Mouse (Mus musculus): ENCODE measurements around the gene Cmbl. TPM values are rescaled to one million over a fixed set of nuclear protein-coding genes. Genes with fewer than 3 reads are reported as not detected.

Gene Cmbl
- 15.2 and 21.2 TPM in 2 replicates for total RNA-seq (2014; rRNA removed)
- polyA plus RNA-seq (2015; fragmentation: Nextera tagmentation; extraction: Ambion mirVana): 22.7 and 24.9 TPM in 2 replicates

DNA sequence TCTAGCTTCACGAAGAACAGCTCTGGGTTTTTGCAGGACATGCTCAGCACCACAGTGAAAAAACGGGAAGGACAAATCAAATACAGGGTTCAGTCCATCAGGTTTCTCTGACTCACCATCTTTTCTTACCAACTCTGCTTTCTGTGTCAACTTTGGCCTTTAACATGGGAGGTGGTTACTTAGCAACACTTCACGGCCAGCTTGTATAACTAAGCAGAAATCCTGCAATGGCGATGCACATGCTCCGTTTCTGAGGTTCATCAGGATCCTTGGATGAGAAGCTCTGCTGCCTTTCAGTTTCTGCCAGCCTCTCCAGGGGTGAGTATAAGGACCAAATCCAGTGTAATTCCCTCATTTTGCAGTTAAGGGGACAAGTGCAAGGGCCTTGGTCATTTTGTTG lies at the start of gene Cmbl:
TSS of gene Cmbl (plus strand) at position 206 of the 400 bp plus-strand sequence.
- Histone ChIP-seq H3K36me3 (ENCODE audit: insufficient read depth, low read length) (no peaks in the 10 kb centered on the region), H3K27ac (no peak within 1 kb of the TSS; the same call in 1 of the 2 replicates), H3K4me3 (ENCODE audit: low read length) (no peak within 1 kb of the TSS), H3K9me3 (ENCODE audit: low read length) (no peaks in the 10 kb centered on the region), H3K4me1 (ENCODE audit: insufficient read depth, low read length) (no peaks in the 10 kb centered on the region), H3K9ac (replicated peaks; ENCODE audit: low read length) (no peak within 1 kb of the TSS), H3K27me3 (ENCODE audit: insufficient read depth, low read length) (no peaks in the 10 kb centered on the region), H3K4me2 (ENCODE audit: low read depth, low read length) (no peak within 1 kb of the TSS)
- ATAC-seq: 0 out of 2 replicates have a peak, but pooled peaks have one; percentile 24
- no peak for TF ChIP-seq CTCF (IDR thresholded peaks at IDR 0.05; ENCODE audit: low read depth)
- peak; percentile 11 for DNase-seq (ENCODE audit: low spot score)
- WGBS: 42% methylated on average over 5 of the region's 5 CpGs

DNA sequence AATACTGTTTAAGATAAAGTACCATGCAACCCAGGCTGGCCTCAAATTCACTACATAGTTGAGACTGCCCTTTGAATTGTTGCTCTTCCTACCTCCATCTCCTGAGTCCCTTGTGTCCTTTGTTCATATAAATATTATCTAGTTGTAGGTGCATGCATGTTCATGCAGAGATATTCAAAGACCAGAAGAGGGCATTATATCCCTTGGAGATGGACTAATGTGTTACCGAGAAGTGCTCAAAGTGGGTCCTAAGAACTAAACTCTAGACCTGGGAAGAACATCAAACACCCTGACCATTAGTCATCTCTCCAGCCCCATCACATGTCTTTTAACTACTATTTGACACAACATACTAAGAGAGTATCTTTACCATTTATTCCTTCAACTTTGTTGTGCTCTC lies 48.0 kb upstream of the Cmbl start:
- Histone ChIP-seq H3K27ac (no peak overlapping the region), H3K9me3 (ENCODE audit: low read length) (no peaks in the 10 kb centered on the region), H3K27me3 (ENCODE audit: insufficient read depth, low read length) (no peaks in the 10 kb centered on the region), H3K9ac (replicated peaks; ENCODE audit: low read length) (no peak overlapping the region), H3K36me3 (ENCODE audit: insufficient read depth, low read length) (no peaks in the 10 kb centered on the region), H3K4me3 (ENCODE audit: low read length) (no peak overlapping the region), H3K4me1 (ENCODE audit: insufficient read depth, low read length) (no peaks in the 10 kb centered on the region; the same call in 1 of the 2 replicates), H3K4me2 (ENCODE audit: low read depth, low read length) (no peak overlapping the region)
- DNase-seq (ENCODE audit: low spot score) (no peak), ATAC-seq (no peak)
- 90% methylated on average over 1 of the region's 1 CpGs for WGBS
- TF ChIP-seq CTCF (IDR thresholded peaks at IDR 0.05; ENCODE audit: low read depth): no peak

DNA sequence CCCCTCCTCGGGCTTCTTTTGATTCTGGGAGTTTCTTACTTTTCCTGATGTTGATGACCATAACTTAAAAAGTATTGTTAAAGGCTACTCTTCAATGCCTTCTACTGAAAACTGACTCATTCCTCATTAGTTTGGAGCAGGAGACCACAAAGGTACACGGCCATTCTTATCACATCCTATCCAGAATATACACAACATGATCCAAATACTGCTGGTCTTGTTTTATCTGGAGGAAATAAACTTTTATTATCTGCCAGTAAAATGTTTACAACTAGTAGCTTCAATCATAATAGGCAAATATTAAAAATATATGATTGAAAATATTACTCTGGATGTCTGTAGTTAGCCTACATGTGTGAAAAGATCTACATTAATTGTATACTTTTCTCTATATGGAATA lies 46.8 kb upstream of the Cmbl start:
- H3K9me3 ChIP-seq (ENCODE audit: low read length): no peaks in the 10 kb centered on the region
- no peak for DNase-seq (ENCODE audit: low spot score)
- H3K4me2 ChIP-seq (ENCODE audit: low read depth, low read length): no peak overlapping the region
- no peaks in the 10 kb centered on the region for H3K36me3 ChIP-seq (ENCODE audit: insufficient read depth, low read length)
- ATAC-seq: no peak
- H3K4me3 ChIP-seq (ENCODE audit: low read length): no peak overlapping the region
- no peak overlapping the region for H3K27ac ChIP-seq
- H3K4me1 ChIP-seq (ENCODE audit: insufficient read depth, low read length): no peaks in the 10 kb centered on the region; the same call in 1 of the 2 replicates
- 88% methylated on average over 2 of the region's 2 CpGs for WGBS
- H3K27me3 ChIP-seq (ENCODE audit: insufficient read depth, low read length): no peaks in the 10 kb centered on the region
- TF ChIP-seq CTCF (IDR thresholded peaks at IDR 0.05; ENCODE audit: low read depth): no peak
- no peak overlapping the region for H3K9ac ChIP-seq (replicated peaks; ENCODE audit: low read length)

DNA sequence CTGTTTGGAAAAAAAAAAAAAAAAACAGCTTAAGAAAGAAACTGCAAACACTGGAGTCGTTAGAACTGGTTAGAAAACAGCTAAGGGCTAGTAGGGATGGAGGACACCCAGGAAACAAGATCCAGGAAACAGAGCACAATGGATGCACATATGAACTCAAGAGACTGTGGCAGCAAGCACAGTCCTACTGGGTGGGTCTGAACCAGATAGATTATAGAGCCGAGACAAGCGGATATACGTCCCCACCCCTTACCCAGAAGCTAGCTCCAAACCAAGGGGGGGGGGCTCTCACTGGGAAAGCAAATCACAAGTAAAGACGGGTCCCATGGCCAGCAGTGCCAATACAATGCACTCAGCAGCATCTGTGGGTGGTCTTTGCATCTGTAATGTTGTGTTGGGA lies 46.2 kb upstream of the Cmbl start:
- no peak overlapping the region for H3K4me3 ChIP-seq (ENCODE audit: low read length)
- no peak overlapping the region for H3K4me2 ChIP-seq (ENCODE audit: low read depth, low read length)
- WGBS: 75% methylated on average over 5 of the region's 5 CpGs
- no peaks in the 10 kb centered on the region for H3K4me1 ChIP-seq (ENCODE audit: insufficient read depth, low read length)
- ATAC-seq (no peak), DNase-seq (ENCODE audit: low spot score) (no peak)
- H3K36me3 ChIP-seq (ENCODE audit: insufficient read depth, low read length): no peaks in the 10 kb centered on the region
- TF ChIP-seq CTCF (IDR thresholded peaks at IDR 0.05; ENCODE audit: low read depth): no peak
- no peaks in the 10 kb centered on the region for H3K9me3 ChIP-seq (ENCODE audit: low read length)
- no peak overlapping the region for H3K9ac ChIP-seq (replicated peaks; ENCODE audit: low read length)
- no peak overlapping the region for H3K27ac ChIP-seq
- no peaks in the 10 kb centered on the region for H3K27me3 ChIP-seq (ENCODE audit: insufficient read depth, low read length)

DNA sequence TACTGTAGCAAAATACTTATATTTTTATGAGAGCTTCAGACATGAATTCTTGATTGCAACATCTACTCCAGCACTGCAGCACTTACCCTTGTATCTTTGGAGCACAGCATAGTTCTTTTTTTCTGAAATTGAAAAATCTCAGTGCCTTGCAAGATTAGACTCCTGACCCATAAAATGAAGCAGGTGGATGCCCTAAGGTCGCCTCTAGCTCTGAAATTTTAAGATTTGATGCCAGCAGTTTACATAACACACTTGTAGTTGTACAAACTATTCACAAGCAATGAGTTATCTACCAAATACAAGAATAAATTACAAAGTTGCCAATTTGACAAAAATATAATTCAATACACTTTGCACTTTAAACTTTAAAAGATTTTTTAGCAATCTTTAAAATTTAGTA lies 38.7 kb upstream of the Cmbl start:
- H3K27ac ChIP-seq: no peak overlapping the region
- ATAC-seq (no peak), DNase-seq (ENCODE audit: low spot score) (no peak)
- WGBS: 91% methylated on average over 1 of the region's 1 CpGs
- H3K36me3 ChIP-seq (ENCODE audit: insufficient read depth, low read length): no peaks in the 10 kb centered on the region
- no peak for TF ChIP-seq CTCF (IDR thresholded peaks at IDR 0.05; ENCODE audit: low read depth)
- H3K4me1 ChIP-seq (ENCODE audit: insufficient read depth, low read length): peaks cover 4% of the 10 kb centered on the region; the same call in 1 of the 2 replicates
- no peaks in the 10 kb centered on the region for H3K27me3 ChIP-seq (ENCODE audit: insufficient read depth, low read length)
- H3K4me2 ChIP-seq (ENCODE audit: low read depth, low read length): no peak overlapping the region
- no peaks in the 10 kb centered on the region for H3K9me3 ChIP-seq (ENCODE audit: low read length)
- no peak overlapping the region for H3K4me3 ChIP-seq (ENCODE audit: low read length)
- H3K9ac ChIP-seq (replicated peaks; ENCODE audit: low read length): no peak overlapping the region

DNA sequence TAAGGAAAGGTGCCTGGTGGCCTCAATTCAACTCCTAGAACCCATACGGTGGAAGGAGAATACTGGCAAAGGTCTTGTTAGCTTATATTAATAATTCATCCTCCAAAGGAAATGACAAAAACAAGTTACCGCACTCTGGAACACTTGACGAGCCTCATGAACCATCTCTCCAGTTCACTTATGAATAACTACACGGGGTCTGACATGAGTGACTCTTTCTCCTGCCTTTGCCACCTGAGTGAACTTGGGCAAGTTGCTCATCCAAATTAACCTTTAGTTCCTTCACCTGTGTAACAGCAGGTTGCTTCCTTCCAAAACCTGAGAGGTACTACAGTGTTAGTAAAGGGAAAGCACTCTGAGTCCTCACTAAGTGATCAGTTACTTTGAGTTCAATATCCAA lies 36.7 kb upstream of the Cmbl start:
- Histone ChIP-seq H3K36me3 (ENCODE audit: insufficient read depth, low read length) (no peaks in the 10 kb centered on the region), H3K27me3 (ENCODE audit: insufficient read depth, low read length) (no peaks in the 10 kb centered on the region), H3K4me1 (ENCODE audit: insufficient read depth, low read length) (peaks cover 4% of the 10 kb centered on the region; the same call in 1 of the 2 replicates), H3K27ac (no peak overlapping the region), H3K4me2 (ENCODE audit: low read depth, low read length) (peak overlapping the region; percentile 78; the same call in 1 of the 2 replicates), H3K4me3 (ENCODE audit: low read length) (0 out of 2 replicates have a peak overlapping the region, but pooled peaks have one; percentile 72), H3K9ac (replicated peaks; ENCODE audit: low read length) (no peak overlapping the region), H3K9me3 (ENCODE audit: low read length) (no peaks in the 10 kb centered on the region)
- 94% methylated on average over 4 of the region's 4 CpGs for WGBS
- no peak for TF ChIP-seq CTCF (IDR thresholded peaks at IDR 0.05; ENCODE audit: low read depth)
- ATAC-seq: no peak
- no peak for DNase-seq (ENCODE audit: low spot score)

DNA sequence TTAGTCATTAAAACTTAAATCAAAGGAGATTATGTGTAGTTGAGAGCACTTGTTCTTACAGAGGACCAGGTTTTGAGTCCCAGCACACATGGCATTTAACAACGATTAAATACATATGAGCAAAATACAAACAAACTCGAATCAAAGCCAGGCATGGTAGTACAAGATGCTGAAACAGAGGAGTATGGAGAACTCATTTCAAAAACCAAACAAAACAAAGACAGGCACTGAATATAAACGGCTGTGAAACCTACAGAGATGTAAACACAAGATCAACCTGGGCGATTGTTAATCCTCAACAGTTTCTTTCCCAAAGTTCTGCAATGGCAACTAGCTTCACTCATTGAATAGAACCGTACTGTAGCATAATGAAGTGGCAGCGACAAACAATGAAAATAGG lies 36.1 kb upstream of the Cmbl start:
- Histone ChIP-seq H3K4me3 (ENCODE audit: low read length) (peak overlapping the region; percentile 72), H3K9ac (replicated peaks; ENCODE audit: low read length) (peak overlapping the region; percentile 90), H3K4me1 (ENCODE audit: insufficient read depth, low read length) (peaks cover 4% of the 10 kb centered on the region; the same call in 1 of the 2 replicates), H3K27ac (no peak overlapping the region), H3K4me2 (ENCODE audit: low read depth, low read length) (peak overlapping the region; percentile 78), H3K9me3 (ENCODE audit: low read length) (no peaks in the 10 kb centered on the region), H3K27me3 (ENCODE audit: insufficient read depth, low read length) (no peaks in the 10 kb centered on the region), H3K36me3 (ENCODE audit: insufficient read depth, low read length) (no peaks in the 10 kb centered on the region)
- ATAC-seq (no peak), DNase-seq (ENCODE audit: low spot score) (no peak)
- WGBS: 32% methylated on average over 6 of the region's 6 CpGs
- TF ChIP-seq CTCF (IDR thresholded peaks at IDR 0.05; ENCODE audit: low read depth): no peak

Data from hindbrain, postnatal 0 days (tissue).